Mouse (Mus musculus) limb, embryonic 11.5 days (tissue): ENCODE measurements around the gene Dusp10. TPM values are rescaled to one million over a fixed set of nuclear protein-coding genes. Genes with fewer than 3 reads are reported as not detected.

Source experiments
- ATAC-seq: fragments of 200-750 bp; cut with Nextera tagmentation; 2 replicates; pipeline ENCODE4 v1.8.0; 2017; ENCODE audit warnings: low read depth; ENCODE audit not compliant: insufficient number of reproducible peaks, low FRiP score, low TSS enrichment
- DNase-seq: peaks from one replicate; pipeline ENCODE4 v3.0.0-alpha.2; 2015; ENCODE audit warnings: low spot score
- H3K27ac ChIP-seq: fragments of 300-500 bp; sonication (generic); replicated peaks from 2 replicates; pipeline ENCODE4 v1.5.1; 2014; ENCODE audit warnings: low read depth, mild to moderate bottlenecking, low read length
- H3K27me3 ChIP-seq: fragments of 300-500 bp; sonication (generic); 2 replicates; pipeline ENCODE4 v1.6.1; 2014; ENCODE audit warnings: mild to moderate bottlenecking, low read length, mixed read lengths; ENCODE audit not compliant: control insufficient read depth, insufficient read depth
- H3K36me3 ChIP-seq: fragments of 300-500 bp; sonication (generic); 2 replicates; pipeline ENCODE4 v1.6.1; 2014; ENCODE audit warnings: mild to moderate bottlenecking, low read length, moderate library complexity, mixed read lengths; ENCODE audit not compliant: control insufficient read depth, insufficient read depth
- H3K4me1 ChIP-seq: fragments of 300-500 bp; sonication (generic); 2 replicates; pipeline ENCODE4 v1.6.1; 2014; ENCODE audit warnings: low read length, mixed read lengths; ENCODE audit not compliant: control insufficient read depth, insufficient read depth
- H3K4me2 ChIP-seq: fragments of 300-500 bp; sonication (generic); 2 replicates; pipeline ENCODE4 v1.6.1; 2014; ENCODE audit warnings: low read depth, mild to moderate bottlenecking, moderate library complexity; ENCODE audit not compliant: severe bottlenecking
- H3K4me3 ChIP-seq: fragments of 300-500 bp; sonication (generic); 2 replicates; pipeline ENCODE4 v1.5.1; 2014; ENCODE audit warnings: low read depth, low read length
- H3K9ac ChIP-seq: fragments of 300-500 bp; sonication (generic); 2 replicates; pipeline ENCODE4 v1.6.1; 2014; ENCODE audit warnings: mild to moderate bottlenecking, low read length
- H3K9me3 ChIP-seq: fragments of 300-500 bp; sonication (generic); 2 replicates; pipeline ENCODE4 v1.6.1; 2016; ENCODE audit warnings: low read length; ENCODE audit not compliant: control insufficient read depth
- WGBS: fragments of 180-500 bp; shearing (Covaris S2); extraction: QIAGEN DNeasy Blood & Tissue Kit; methylation state at CpG from one replicate; pipeline ENCODE4 v1.1.7; 2014; 5-methylcytosine and 5-hydroxymethylcytosine counted together
- polyA plus RNA-seq: library from polyadenylated mRNA; unstranded; fragments of >200 nt; fragmentation: Nextera tagmentation; extraction: Ambion mirVana; gene quantifications from 2 replicates; pipeline ENCODE4 v1.2.1, GENCODE M21; 2014

Gene Dusp10
- polyA plus RNA-seq, 1 experiment from 2014 or later = 4.8 TPM

GRCm38 (mm10) chr1:184082661-184083060 is 69.6 kb downstream of the Dusp10 start:
- 86% methylated on average over 3 of the region's 3 CpGs for WGBS
- no peaks in the 10 kb centered on the region for H3K9me3 ChIP-seq
- ATAC-seq (no peak), DNase-seq (no peak)
- H3K27me3 ChIP-seq = no peaks in the 10 kb centered on the region
- H3K27ac ChIP-seq = no peak overlapping the region
- H3K4me2 ChIP-seq = no peak overlapping the region
- no peak overlapping the region for H3K4me3 ChIP-seq
- H3K4me1 ChIP-seq = no peaks in the 10 kb centered on the region
- no peaks in the 10 kb centered on the region for H3K36me3 ChIP-seq
- H3K9ac ChIP-seq = no peak overlapping the region

GRCm38 (mm10) chr1:184083166-184083565 is 70.1 kb downstream of the Dusp10 start:
- Histone ChIP-seq H3K4me3 (no peak overlapping the region), H3K36me3 (no peaks in the 10 kb centered on the region), H3K9ac (no peak overlapping the region), H3K4me1 (no peaks in the 10 kb centered on the region), H3K27ac (no peak overlapping the region), H3K9me3 (no peaks in the 10 kb centered on the region), H3K27me3 (no peaks in the 10 kb centered on the region), H3K4me2 (no peak overlapping the region)
- ATAC-seq (no peak), DNase-seq (no peak)
- WGBS = 88% methylated on average over 7 of the region's 7 CpGs

GRCm38 (mm10) chr1:184084961-184085360 is 71.9 kb downstream of the Dusp10 start:
- H3K4me3 ChIP-seq = no peak overlapping the region
- H3K9ac ChIP-seq = no peak overlapping the region
- no peaks in the 10 kb centered on the region for H3K36me3 ChIP-seq
- no peak overlapping the region for H3K27ac ChIP-seq
- no peaks in the 10 kb centered on the region for H3K9me3 ChIP-seq
- H3K27me3 ChIP-seq = no peaks in the 10 kb centered on the region
- DNase-seq = no peak
- H3K4me1 ChIP-seq = no peaks in the 10 kb centered on the region
- H3K4me2 ChIP-seq = no peak overlapping the region
- 85% methylated on average over 3 of the region's 3 CpGs for WGBS
- no peak for ATAC-seq

- Histone ChIP-seq H3K4me1 (no peaks in the 10 kb centered on the region), H3K27ac (no peak overlapping the region), H3K36me3 (no peaks in the 10 kb centered on the region), H3K9me3 (no peaks in the 10 kb centered on the region), H3K27me3 (no peaks in the 10 kb centered on the region), H3K4me3 (no peak overlapping the region), H3K4me2 (no peak overlapping the region), H3K9ac (no peak overlapping the region)
- 51% methylated on average over 6 of the region's 6 CpGs for whole genome bisulfite sequencing
- DNase-seq (no peak), ATAC-seq (no peak)
Measured at GRCm38 (mm10) chr1:184090515-184090914, 77.4 kb downstream of the Dusp10 start.

- no peak for ATAC-seq
- H3K4me1 ChIP-seq = no peaks in the 10 kb centered on the region
- no peaks in the 10 kb centered on the region for H3K27me3 ChIP-seq
- no peaks in the 10 kb centered on the region for H3K9me3 ChIP-seq
- H3K36me3 ChIP-seq = no peaks in the 10 kb centered on the region
- H3K27ac ChIP-seq = no peak overlapping the region
- 60% methylated on average over 3 of the region's 3 CpGs for WGBS
- H3K4me3 ChIP-seq = no peak overlapping the region
- no peak overlapping the region for H3K9ac ChIP-seq
- no peak overlapping the region for H3K4me2 ChIP-seq
- DNase-seq = no peak
Measured at GRCm38 (mm10) chr1:184094914-184095313, 81.8 kb downstream of the Dusp10 start.

GRCm38 (mm10) chr1:184100414-184100813 is 87.3 kb downstream of the Dusp10 start:
- WGBS = 91% methylated on average over 5 of the region's 5 CpGs
- Histone ChIP-seq H3K9ac (no peak overlapping the region), H3K36me3 (no peaks in the 10 kb centered on the region), H3K9me3 (no peaks in the 10 kb centered on the region), H3K4me3 (no peak overlapping the region), H3K27ac (no peak overlapping the region), H3K4me1 (no peaks in the 10 kb centered on the region), H3K4me2 (no peak overlapping the region), H3K27me3 (no peaks in the 10 kb centered on the region)
- ATAC-seq = no peak
- no peak for DNase-seq

- Histone ChIP-seq H3K27me3 (no peaks in the 10 kb centered on the region), H3K4me3 (no peak overlapping the region), H3K27ac (no peak overlapping the region), H3K36me3 (no peaks in the 10 kb centered on the region), H3K9me3 (no peaks in the 10 kb centered on the region), H3K4me1 (no peaks in the 10 kb centered on the region), H3K4me2 (no peak overlapping the region), H3K9ac (no peak overlapping the region)
- no peak for ATAC-seq
- DNase-seq = no peak
- WGBS = 89% methylated on average over 9 of the region's 9 CpGs
Measured at GRCm38 (mm10) chr1:184100927-184101749, 88.0 kb downstream of the Dusp10 start.

GRCm38 (mm10) chr1:184101750-184102046 is 88.6 kb downstream of the Dusp10 start:
- H3K36me3 ChIP-seq = no peaks in the 10 kb centered on the region
- H3K27ac ChIP-seq = no peak overlapping the region
- WGBS = 83% methylated on average over 4 of the region's 4 CpGs
- no peaks in the 10 kb centered on the region for H3K4me1 ChIP-seq
- H3K4me3 ChIP-seq = no peak overlapping the region
- H3K27me3 ChIP-seq = no peaks in the 10 kb centered on the region
- H3K9ac ChIP-seq = no peak overlapping the region
- no peak overlapping the region for H3K4me2 ChIP-seq
- no peaks in the 10 kb centered on the region for H3K9me3 ChIP-seq
- no peak for DNase-seq
- no peak for ATAC-seq

- ATAC-seq = no peak
- no peak for DNase-seq
Measured at GRCm38 (mm10) chr1:184106832-184107231, 93.7 kb downstream of the Dusp10 start.

More at GRCm38 (mm10) chr1:184106832-184107231, 93.7 kb downstream of the Dusp10 start:
- 58% methylated on average over 2 of the region's 2 CpGs for WGBS
- no peak overlapping the region for H3K4me2 ChIP-seq
- H3K36me3 ChIP-seq = no peaks in the 10 kb centered on the region
- no peak overlapping the region for H3K27ac ChIP-seq
- H3K4me1 ChIP-seq = no peaks in the 10 kb centered on the region
- no peaks in the 10 kb centered on the region for H3K9me3 ChIP-seq
- no peaks in the 10 kb centered on the region for H3K27me3 ChIP-seq
- H3K4me3 ChIP-seq = no peak overlapping the region
- H3K9ac ChIP-seq = no peak overlapping the region
